Mouse (Mus musculus) lung, postnatal 10 days (tissue): ENCODE data around the gene Xirp1.

Experiments used
- DNase-seq: peaks from one replicate; pipeline ENCODE4 v3.0.0; 2021

The Xirp1 gene

GRCm38 (mm10) chr9:120023086-120023811, at the start of gene Xirp1:
TSS of gene Xirp1 (minus strand) at chr9:120023598.
- DNase-seq, result no peak

GRCm38 (mm10) chr9:120073169-120073568, 49.8 kb upstream of the Xirp1 start:
- DNase-seq, result peak; percentile 87

- DNase-seq, result peak; percentile 13
These were observed 47.9 kb upstream of the Xirp1 start for GRCm38 (mm10) chr9:120071251-120071650.

GRCm38 (mm10) chr9:120069779-120070178, 46.4 kb upstream of the Xirp1 start, which contains the start of gene Cx3cr1:
TSS of gene Cx3cr1 (minus strand) at chr9:120069879.
- no peak for DNase-seq

- DNase-seq, result no peak
These were observed 44.6 kb upstream of the Xirp1 start for GRCm38 (mm10) chr9:120068047-120068446.

GRCm38 (mm10) chr9:120067609-120068008, 44.2 kb upstream of the Xirp1 start:
- DNase-seq, result no peak

GRCm38 (mm10) chr9:120064317-120064716, 40.9 kb upstream of the Xirp1 start:
- DNase-seq, result no peak

- no peak for DNase-seq
These were observed 35.3 kb upstream of the Xirp1 start for GRCm38 (mm10) chr9:120058730-120059129.

GRCm38 (mm10) chr9:120056201-120056600, 32.8 kb upstream of the Xirp1 start:
- no peak for DNase-seq

GRCm38 (mm10) chr9:120054545-120055277, 31.3 kb upstream of the Xirp1 start:
- peak; percentile 15 for DNase-seq

GRCm38 (mm10) chr9:120049407-120049806, 26.0 kb upstream of the Xirp1 start:
- DNase-seq, result no peak

GRCm38 (mm10) chr9:120048495-120048894, 25.1 kb upstream of the Xirp1 start:
- no peak for DNase-seq

GRCm38 (mm10) chr9:120043115-120043514, 19.7 kb upstream of the Xirp1 start:
- no peak for DNase-seq

- DNase-seq, result no peak
These were observed 14.0 kb upstream of the Xirp1 start for GRCm38 (mm10) chr9:120037414-120037813.

GRCm38 (mm10) chr9:120034375-120034774, 11.0 kb upstream of the Xirp1 start:
- DNase-seq, result no peak

GRCm38 (mm10) chr9:120032710-120033109, 9.3 kb upstream of the Xirp1 start:
- DNase-seq, result no peak

- DNase-seq, result no peak
These were observed 7.0 kb upstream of the Xirp1 start for GRCm38 (mm10) chr9:120030421-120030820.

- DNase-seq, result no peak
These were observed 6.5 kb upstream of the Xirp1 start for GRCm38 (mm10) chr9:120029880-120030279.

- DNase-seq, result peak; percentile 66
These were observed 4.2 kb upstream of the Xirp1 start for GRCm38 (mm10) chr9:120027401-120028151.

- DNase-seq, result no peak
These were observed 1.2 kb upstream of the Xirp1 start for GRCm38 (mm10) chr9:120024625-120025024.

- no peak for DNase-seq
These were observed 773 bp upstream of the Xirp1 start for GRCm38 (mm10) chr9:120024171-120024570.

GRCm38 (mm10) chr9:120021164-120021563, 2.2 kb downstream of the Xirp1 start:
- DNase-seq, result no peak

GRCm38 (mm10) chr9:120020285-120020890, 3.0 kb downstream of the Xirp1 start:
- DNase-seq, result peak; percentile 87
